Mouse (Mus musculus): ENCODE data around the gene Hoxa5.

Hoxa5 gene

DNA sequence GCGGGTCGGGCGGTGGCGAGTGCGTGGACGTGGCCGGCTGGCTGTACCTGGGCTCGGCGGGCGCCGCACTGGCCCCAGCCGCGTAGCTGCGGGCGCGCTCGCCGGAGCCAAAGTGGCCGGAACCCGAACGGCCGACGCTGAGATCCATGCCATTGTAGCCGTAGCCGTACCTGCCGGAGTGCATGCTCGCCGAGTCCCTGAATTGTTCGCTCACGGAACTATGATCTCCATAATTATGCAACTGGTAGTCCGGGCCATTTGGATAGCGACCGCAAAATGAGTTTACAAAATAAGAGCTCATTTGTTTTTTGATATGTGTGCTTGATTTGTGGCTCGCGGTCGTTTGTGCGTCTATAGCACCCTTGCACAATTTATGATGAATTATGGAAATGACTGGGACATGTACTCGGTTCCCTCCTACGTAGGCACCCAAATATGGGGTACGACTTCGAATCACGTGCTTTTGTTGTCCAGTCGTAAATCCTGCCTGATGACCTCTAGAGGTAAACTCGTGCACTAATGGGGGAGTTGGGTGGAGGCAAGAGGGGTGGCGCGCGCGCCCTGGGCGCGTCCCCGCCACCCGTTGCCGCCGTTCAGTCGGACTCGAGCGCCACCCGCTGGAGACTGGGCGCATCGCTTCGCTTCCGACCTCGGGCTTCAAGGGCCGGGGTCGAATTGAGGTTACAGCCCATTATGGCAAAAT lies at the start of gene Hoxa5:
Hoxa5 (minus strand) TSS at position 538 of the 703 bp plus-strand sequence.
- in situ Hi-C loops (cut with MboI, MseI) = loop anchor here (5.0 to 25.0 kb wide), 2 partner anchors 67 to 342 kb away; no protein-coding TSS in a partner anchor

DNA sequence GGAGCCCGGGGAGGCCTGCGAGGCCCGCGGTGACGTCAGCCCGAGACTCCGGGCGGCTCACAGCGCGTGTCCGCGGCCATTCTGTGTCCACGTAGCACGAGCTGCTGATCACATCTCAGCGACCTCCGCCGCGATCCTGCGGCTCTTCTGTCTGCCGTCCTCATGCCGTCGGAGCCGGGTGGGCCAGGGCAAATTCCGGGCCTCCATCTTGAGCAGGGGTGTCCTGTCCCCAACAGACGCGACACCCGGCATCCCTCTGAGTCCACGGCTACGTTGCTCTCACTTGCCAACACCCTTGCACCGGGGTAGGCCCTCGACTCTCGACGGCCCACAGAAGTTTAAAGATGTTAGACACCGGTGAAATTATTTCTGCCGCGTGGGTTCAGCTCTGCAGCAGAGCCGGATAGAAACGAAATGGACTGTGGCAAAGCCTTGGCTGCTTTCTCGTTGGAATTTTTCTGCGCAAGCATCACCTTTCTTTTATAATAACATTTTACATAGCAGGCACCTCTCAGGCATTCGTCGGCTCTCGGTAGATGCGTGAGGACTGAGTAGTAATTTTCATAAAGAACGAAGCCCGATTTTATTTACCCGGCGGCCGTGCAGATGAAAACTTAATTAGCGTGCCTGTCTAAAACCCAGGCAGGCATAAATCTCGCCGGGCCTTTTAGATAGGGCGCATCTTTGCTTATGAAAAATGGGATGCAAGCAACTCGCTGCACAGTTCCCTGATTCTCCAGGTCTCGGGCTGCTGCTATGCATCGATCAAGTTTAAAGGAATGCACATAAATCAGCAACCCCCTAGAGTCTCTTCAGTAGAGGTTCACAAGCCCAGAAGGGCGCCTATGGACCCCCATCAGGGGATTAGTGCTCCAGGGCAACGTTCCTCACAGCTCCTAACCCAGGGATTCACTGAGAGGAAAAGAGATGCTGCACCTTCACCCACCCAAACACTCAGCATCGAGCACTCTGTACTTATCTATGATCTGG lies 49.4 kb upstream of the Hoxa5 start:
- in situ Hi-C loops (cut with MboI, MseI) = loop anchor here (5.0 to 10.0 kb wide), 2 partner anchors 571 to 658 kb away; no protein-coding TSS in a partner anchor

DNA sequence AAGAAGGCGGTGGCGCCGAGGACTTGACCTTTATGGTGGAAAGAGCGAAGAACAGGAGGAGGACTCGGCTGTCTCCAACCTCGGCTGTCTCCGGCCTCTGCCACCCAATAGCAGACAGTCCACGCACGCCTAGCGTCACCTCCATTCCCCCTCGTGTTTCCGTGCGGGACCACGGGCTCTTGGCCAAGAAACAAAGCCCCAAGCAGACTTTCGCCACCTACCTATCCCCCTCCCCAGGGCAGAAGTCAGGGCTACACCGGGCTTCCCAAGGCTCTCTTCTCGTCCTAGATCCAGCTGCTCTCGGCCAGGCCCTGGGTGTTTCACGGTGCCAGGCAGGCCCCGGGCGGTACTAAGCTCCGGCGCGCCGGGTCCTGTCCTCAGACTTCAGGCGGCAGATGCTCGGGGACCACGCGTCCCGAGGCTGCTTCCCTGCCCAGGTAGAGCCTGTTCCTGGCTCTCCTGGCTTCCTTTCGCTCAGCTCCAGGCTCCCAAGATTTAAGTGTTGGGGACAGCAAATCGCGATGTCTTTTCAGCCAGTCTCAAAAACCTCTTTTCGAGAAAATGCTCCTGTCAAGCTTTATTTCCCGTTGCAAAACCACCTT lies 48.5 kb upstream of the Hoxa5 start:
- in situ Hi-C loops (cut with MboI, MseI) = loop anchor here (5.0 to 10.0 kb wide), 2 partner anchors 572 to 659 kb away; no protein-coding TSS in a partner anchor

DNA sequence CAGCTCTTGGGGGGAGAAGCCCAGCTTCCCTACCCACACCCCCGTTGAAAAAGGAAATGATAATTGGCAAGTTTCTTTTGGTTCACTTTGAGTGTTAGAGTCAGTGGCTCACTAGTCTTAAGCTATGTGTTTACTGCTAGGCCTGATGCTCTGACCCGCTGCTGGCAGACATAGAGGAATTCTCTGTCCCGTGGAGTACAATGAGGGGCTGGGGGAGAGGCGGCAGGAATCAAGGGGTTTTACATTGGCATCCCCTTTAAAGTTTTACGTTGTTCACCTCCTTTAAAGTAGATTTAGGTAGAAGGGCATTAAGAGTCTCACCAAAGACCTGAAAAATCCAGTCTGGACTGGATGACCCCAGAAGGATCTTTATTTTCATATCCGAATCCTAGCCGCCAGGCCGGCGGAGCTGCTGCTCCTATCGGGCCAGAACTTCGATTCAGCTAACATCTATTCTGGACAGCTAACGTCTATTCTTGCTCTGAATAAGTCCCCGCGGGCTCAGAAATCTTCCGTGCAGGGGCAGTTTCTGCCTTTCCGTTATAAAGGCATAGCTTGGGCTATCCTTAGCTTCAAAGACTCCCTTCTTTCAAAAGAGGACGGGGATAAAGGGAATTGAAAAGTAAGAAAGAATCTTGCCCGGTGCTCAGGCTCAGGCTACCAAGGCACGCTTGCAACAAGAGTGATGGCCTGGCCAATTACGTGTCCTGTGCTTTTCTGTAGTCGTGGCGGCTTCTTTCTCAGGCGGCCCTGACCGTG lies 47.8 kb upstream of the Hoxa5 start:
- in situ Hi-C loops (cut with MboI, MseI) = loop anchor here (5.0 to 10.0 kb wide), 2 partner anchors 573 to 660 kb away; no protein-coding TSS in a partner anchor

DNA sequence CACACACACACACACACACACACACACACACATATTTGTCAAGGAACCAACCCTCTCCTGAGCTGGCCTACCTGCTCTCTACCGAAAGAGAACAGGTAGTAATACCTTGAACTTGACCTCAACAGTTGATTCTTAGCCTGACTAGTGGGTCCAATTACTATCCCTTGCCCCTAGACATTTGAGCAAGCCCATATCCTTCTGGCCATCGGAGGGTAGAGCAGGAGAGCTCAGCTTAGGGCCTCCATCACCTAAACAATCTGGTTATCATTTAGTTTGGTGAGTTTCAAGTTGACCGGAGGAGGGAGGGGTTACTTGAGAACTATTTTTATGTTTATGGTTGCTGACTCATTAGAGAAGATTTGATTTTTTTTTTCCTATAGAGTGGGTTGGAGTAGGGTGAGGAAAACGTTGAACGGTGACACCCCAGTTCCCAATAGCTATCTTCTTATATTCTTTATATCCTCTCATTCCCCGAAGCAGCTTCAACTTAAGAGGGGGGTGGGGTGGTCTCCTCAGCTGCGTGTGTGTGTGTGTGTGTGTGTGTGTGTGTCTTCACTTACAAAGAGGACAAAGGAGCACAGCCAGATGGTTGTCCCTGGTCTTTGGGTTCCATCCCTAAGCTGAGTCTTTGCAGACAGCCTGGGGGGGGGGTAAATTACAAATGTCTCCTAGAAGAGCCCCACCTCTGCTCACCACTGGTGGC lies 46.9 kb upstream of the Hoxa5 start:
- in situ Hi-C loops (cut with MboI, MseI) = loop anchor here (5.0 to 10.0 kb wide), 2 partner anchors 573 to 661 kb away; no protein-coding TSS in a partner anchor

DNA sequence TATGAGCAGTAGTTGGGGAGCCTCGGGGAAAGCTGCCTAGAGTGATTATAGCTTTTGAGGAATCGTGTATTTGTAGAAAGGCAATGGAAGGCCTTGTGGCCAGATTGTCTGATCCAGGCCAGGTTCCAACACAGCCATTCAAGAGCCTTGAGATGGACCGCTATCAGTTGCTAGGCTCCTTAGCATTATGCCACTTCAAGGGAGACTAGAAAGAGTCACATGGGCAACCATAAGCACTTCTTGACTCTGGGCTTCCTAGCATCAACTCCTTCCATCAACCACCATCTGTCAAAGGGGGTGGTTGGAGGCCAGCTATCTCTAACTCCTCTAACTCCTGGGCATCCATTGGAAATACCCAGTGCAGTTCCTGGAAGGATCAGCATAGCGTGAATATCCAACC lies 45.4 kb upstream of the Hoxa5 start:
- in situ Hi-C loops (cut with MboI, MseI) = loop anchor here (5.0 to 10.0 kb wide), 3 partner anchors 575 to 1075 kb away; no protein-coding TSS in a partner anchor

DNA sequence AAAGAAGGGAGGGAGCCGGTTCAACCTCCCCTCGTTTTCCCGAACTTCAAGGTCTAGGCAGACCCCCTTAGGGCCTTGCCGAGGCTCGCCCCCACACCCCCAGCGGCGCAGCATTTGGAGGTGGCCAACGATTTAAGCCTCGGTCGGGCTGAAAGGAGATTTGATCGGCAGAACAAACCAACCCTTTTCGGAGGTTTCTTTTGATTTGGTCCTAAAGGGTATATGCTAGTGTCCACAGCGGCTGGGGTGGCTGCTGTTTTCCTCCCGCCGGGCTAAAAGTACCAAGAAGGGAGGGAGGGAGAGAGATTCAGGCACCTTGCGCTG lies 45.0 kb upstream of the Hoxa5 start:
- in situ Hi-C loops (cut with MboI, MseI) = loop anchor here (10.0 kb wide), 1 partner anchor 1075 kb away; no protein-coding TSS in a partner anchor

DNA sequence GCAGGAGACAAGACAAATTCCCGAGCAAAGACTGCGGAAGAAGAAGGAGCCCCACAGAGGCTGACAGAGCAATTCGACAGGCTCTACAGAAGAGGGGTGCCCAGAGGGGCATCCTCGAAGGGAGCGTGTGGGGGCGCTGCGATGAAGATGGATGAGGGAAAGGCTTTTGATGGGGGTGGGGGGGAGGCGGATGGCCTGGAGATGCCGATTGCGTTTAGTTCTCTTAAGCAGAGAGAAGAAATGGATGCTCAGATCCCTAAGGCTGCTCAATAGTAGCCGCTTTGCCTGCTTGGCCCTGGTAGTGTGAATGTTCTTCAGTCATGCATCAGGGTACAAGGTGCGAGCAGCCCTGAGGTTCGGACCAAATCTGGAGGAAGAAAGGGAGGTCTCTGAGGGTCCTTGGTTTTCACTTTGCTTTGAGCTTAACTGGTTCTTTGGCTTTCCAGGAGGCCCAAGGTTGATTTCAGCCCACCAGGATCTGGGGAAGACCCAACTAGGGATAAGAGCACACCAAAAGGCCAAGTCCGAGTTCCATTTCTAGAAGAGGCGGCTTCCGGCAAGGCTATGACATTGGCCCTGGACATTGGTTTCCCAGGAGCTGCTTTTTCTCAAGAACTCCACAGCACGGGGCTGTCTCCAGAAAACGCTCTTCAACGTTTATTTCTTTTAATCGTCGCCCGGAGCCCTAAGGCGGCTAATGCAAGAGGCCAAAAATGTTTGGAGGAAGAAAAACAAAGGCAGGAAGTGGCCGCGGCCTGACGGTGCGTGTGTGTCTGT lies 44.4 kb upstream of the Hoxa5 start:
- in situ Hi-C loops (cut with MboI, MseI) = loop anchor here (10.0 kb wide), 1 partner anchor 1074 kb away; no protein-coding TSS in a partner anchor

DNA sequence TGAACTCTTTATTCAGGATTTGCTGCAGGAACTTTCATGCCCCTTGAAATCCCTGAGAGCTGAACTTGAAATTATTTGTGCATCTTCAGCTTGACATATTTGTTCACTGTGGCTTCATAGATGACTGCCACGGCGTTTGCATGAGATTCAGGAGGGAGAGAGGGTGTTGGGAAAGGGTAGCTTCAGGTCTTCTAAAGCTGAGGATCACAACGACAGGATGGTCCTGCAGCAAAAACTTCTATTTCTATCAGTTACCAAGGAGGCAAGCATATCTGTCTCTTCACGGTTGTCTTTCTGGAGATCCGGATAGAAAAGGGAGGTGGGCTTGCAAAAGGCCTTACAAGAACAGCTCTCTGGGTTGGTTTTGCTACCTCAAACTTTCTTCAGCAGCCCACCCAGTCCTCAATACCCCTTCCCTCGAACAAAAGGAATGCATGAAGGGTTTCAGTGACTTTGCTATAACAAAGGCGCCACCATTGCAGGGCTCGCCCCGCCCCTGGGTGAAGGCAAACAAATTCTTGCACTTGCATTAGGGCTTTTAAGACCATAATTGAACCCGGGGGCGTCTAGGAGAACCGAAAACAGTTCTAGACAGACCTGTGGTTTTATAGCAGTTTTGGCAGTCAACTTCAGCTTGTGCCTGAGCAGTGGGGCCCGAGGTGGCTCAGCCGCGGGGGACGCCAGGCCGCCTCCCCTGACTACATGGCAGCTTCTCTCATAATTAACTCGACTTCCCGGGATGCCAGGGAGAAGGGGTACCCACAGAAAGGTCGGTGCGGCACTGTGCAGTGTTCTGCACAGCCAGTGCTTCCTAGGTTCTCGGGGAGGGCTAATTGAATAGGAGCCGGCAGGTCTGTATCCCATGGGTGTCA lies 43.6 kb upstream of the Hoxa5 start:
- in situ Hi-C loops (cut with MboI, MseI) = loop anchor here (10.0 kb wide), 1 partner anchor 1073 kb away; no protein-coding TSS in a partner anchor

DNA sequence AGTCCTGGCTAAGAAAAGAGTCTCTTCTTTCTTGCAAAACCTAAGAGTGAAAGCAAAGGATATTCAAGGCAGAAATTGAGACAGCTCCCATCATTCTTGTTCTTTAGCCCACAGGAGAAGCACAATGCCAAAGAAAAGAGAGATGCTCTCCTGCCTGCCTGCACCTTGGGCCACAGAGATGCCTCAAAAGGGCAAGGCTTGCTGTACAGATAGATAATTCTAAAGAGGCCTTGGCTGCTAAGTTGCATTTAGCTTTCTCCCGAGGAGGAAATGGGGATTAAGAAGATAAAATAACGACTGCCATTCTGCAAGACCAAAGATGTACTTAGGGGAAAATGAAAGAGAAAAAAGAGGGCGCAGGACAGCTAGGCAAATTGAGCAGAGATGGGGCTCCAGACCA lies 42.5 kb upstream of the Hoxa5 start:
- in situ Hi-C loops (cut with MboI, MseI) = loop anchor here (10.0 kb wide), 1 partner anchor 1072 kb away; no protein-coding TSS in a partner anchor

DNA sequence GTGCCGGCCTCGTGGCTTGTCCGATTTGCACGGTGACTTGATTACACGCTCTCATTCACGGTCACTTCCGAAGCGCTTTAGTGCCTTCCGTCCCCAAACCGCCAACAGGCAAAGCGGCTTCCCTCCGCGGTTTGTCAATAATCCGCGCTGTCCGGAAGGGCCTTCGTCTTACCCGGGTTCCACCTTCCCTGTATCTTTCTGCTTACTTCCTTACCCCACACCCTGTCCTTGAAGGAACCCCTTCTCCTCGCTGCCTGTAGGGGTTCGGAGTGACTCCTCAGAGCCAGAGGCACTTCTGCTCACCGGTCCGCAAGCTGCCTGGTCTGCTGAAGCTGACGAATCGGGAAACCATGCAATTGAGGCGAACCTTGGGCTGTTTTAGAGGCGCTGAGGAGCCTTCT lies 42.0 kb upstream of the Hoxa5 start:
- in situ Hi-C loops (cut with MboI, MseI) = loop anchor here (10.0 kb wide), 1 partner anchor 1072 kb away; no protein-coding TSS in a partner anchor

DNA sequence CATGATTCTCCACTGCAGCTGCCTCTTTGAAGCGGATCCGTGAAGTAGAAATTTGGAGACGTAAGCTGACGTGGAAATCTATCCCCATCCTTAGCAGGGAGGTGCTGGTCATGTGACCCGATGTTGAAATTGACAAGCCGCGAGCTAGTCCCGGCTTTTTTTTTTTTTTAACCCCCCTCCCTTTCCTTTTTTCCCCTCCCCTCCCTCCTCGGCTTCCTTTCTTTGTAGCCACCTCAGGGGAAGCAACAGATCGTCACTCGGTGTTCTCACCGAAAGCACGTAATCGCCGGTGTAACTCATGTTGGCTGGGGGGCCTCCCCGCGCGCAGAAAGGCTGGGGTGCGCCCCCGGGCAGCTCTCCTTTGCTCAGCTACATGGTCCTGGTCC lies 41.4 kb upstream of the Hoxa5 start, which contains the start of gene Hoxa11:
Hoxa11 (minus strand) TSS at position 54 of the 386 bp plus-strand sequence.
- in situ Hi-C loops (cut with MboI, MseI) = loop anchor here (10.0 kb wide), 1 partner anchor 1071 kb away; no protein-coding TSS in a partner anchor

DNA sequence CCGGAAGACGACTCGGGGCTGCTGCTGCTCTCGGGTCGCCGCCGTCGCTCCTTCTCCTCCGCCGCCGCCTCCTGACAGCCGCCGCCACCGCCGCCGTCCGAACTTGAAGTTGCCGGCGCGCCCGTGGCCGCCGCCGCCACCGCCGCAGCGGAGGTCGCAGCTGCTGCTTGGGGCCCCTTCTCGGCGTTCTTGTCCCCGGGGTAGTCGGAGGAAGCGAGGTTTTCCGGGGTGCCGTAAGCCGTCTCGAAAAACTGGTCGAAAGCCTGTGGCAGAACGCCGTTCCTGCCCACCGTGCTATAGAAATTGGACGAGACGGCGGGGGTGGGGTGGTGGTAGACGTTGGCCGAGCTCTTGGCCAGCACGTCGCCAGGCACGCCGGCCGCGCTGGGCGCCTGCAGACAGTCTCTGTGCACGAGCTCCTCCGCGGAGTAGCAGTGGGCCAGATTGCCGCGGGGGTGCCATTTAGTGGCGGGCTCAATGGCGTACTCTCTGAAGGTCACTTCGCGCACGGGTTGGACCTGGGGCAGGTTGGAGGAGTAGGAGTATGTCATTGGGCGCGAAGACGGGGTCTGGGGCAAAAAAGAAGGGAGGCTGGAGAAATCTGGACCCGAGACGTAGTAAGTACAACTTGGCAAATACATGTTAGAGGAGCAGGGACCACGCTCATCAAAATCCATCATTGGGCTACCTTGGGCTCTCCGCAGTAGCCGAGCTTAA lies 40.8 kb upstream of the Hoxa5 start:
- in situ Hi-C loops (cut with MboI, MseI) = loop anchor here (10.0 kb wide), 1 partner anchor 1070 kb away; no protein-coding TSS in a partner anchor

DNA sequence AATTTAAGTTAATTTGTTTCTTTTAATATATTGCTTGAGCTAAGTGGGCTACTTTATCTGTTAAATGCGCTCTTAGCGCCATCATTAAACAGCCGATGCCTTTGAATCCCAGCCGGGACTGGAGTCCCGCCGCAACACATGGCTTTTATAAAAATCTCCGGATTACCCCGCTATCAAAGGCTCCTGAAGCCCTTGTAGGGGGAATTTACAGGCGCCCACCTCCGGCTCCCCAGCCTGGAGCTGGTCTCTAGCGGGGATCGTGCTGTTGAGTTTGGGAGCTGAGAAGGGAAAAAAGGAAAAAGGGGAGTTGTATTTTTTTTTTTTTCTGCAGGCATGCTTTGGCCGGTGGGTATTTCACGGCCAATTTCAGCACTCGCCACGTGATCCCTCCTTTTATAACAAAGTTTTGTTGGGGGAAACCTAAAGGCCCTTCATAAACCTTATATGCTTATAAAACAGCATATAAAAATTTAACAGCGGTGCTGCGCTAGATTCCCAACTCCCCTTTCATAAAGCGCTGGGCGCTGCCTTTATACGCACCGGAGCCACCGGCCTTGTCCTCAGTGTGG lies 40.2 kb upstream of the Hoxa5 start:
- in situ Hi-C loops (cut with MboI, MseI) = loop anchor here (10.0 kb wide), 1 partner anchor 1070 kb away; no protein-coding TSS in a partner anchor

DNA sequence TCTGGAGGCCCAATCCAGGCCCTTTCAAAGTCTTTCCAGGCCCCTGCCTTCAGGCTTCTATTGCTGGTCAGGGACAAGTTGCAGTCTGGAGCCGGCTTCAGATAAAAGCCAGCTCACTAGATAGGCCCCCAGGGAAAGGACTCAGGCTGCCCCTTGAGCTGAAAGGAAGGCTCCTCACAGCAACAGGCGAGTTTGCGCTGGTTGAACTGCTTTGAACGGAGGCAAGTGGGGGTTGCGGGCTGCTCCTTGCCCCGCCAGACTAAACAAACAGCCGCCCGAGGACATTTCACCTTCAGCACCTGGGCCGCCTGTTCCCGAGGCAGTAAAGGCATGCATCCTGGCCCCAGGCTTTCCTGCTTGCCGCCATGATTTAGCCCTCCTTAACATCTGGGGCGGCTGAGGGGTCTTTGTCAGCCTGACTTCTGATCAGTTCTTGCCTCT lies 39.3 kb upstream of the Hoxa5 start:
- in situ Hi-C loops (cut with MboI, MseI) = loop anchor here (10.0 kb wide), 1 partner anchor 1069 kb away; no protein-coding TSS in a partner anchor

DNA sequence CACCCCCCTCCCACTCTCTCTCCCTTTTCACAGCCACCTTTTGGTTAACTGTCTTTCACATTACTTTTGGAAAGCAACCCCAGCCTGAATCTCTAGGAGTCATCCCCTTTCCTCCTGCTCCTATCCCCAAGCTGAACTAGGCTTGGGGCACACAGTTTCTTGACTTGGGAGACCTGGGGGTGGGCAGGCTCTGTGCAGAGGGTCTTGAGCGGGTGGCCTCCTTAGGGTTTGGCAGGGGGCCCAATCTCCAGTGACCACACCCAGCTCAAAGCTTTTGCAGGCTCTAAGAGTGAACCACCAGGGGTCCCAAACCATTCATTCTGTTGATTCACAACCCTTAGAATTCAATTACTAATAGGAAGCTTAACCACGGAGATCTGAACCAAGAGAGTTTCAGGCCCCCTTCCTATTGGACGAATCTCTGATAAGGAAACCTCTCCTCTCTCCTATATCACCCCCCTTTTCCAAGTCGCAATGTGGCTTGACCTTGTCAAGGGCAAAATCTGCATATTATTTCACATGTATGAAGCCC lies 38.5 kb upstream of the Hoxa5 start:
- in situ Hi-C loops (cut with MboI, MseI) = loop anchor here (10.0 kb wide), 1 partner anchor 1068 kb away; no protein-coding TSS in a partner anchor

All from regulatory T cell (primary cell).